Mouse (Mus musculus): ENCODE measurements at regions not wholly inside any gene's neighbourhood (a gene's known extent, or its start where the extent isn't known, plus 50 kb on each side); places are given as distances from the start of the nearest gene placed in this dataset.

GRCm38 (mm10) chr16:95185341-95185740, 72.0 kb upstream of the Kcnj15 start:
- intact Hi-C loops (cut with DNase I): no loop called here

GRCm38 (mm10) chr16:95189114-95189513, 68.2 kb upstream of the Kcnj15 start:
- intact Hi-C loops (cut with DNase I): no loop called here
- DNase-seq (ENCODE audit: low spot score in 2 of 2): no peak

More at GRCm38 (mm10) chr16:95185341-95185740, 72.0 kb upstream of the Kcnj15 start:
- no peak for DNase-seq (ENCODE audit: low spot score in 2 of 2)

GRCm38 (mm10) chr16:95194151-95194550, 63.2 kb upstream of the Kcnj15 start:
- DNase-seq (ENCODE audit: low spot score in 2 of 2): no peak
- intact Hi-C loops (cut with DNase I): no loop called here

GRCm38 (mm10) chr16:95196141-95196540, 61.2 kb upstream of the Kcnj15 start:
- intact Hi-C loops (cut with DNase I): loop anchor here (1.0 kb wide), 1 partner anchor 145 kb away; no protein-coding TSS in a partner anchor
- DNase-seq (ENCODE audit: low spot score in 2 of 2): no peak

GRCm38 (mm10) chr16:95196622-95197021, 60.7 kb upstream of the Kcnj15 start:
- peak; percentile 46 to 47 for DNase-seq (ENCODE audit: low spot score in 2 of 2)
- intact Hi-C loops (cut with DNase I): loop anchor here (1.0 kb wide), 1 partner anchor 145 kb away; no protein-coding TSS in a partner anchor

- intact Hi-C loops (cut with DNase I): no loop called here
Observed at GRCm38 (mm10) chr16:95198795-95199563, 58.4 kb upstream of the Kcnj15 start.

GRCm38 (mm10) chr16:95202126-95202883, 55.1 kb upstream of the Kcnj15 start:
- no peak for DNase-seq (ENCODE audit: low spot score in 2 of 2)
- intact Hi-C loops (cut with DNase I): no loop called here

More at GRCm38 (mm10) chr16:95198795-95199563, 58.4 kb upstream of the Kcnj15 start:
- no peak for DNase-seq (ENCODE audit: low spot score in 2 of 2)

GRCm38 (mm10) chr16:95203026-95203425, 54.3 kb upstream of the Kcnj15 start:
- intact Hi-C loops (cut with DNase I): no loop called here
- no peak for DNase-seq (ENCODE audit: low spot score in 2 of 2)

- no peak for DNase-seq (ENCODE audit: low spot score in 2 of 2)
- intact Hi-C loops (cut with DNase I): no loop called here
Observed at GRCm38 (mm10) chr16:95203790-95204189, 53.6 kb upstream of the Kcnj15 start.

- DNase-seq (ENCODE audit: low spot score in 2 of 2): no peak
- intact Hi-C loops (cut with DNase I): no loop called here
Observed at GRCm38 (mm10) chr16:95204507-95204906, 52.9 kb upstream of the Kcnj15 start.

- no peak for DNase-seq (ENCODE audit: low spot score in 2 of 2)
- intact Hi-C loops (cut with DNase I): no loop called here
Observed at GRCm38 (mm10) chr16:95206445-95206844, 50.9 kb upstream of the Kcnj15 start.

- intact Hi-C loops (cut with DNase I): no loop called here
- no peak for DNase-seq (ENCODE audit: low spot score in 2 of 2)
Observed at GRCm38 (mm10) chr16:95207547-95207946, 49.8 kb upstream of the Kcnj15 start.
